Mouse (Mus musculus) C2C12 (cell line): ENCODE data around the gene Edrf1. TPM values are rescaled to one million over a fixed set of nuclear protein-coding genes. Genes with fewer than 3 reads are reported as not detected.

Source experiments
- H3K27me3 ChIP-seq: one replicate; pipeline ENCODE4 v1.6.1; 2011; ENCODE audit not compliant: control insufficient read depth, insufficient read depth, insufficient read length
- H3K36me3 ChIP-seq: one replicate; pipeline ENCODE4 v1.6.1; 2011; ENCODE audit not compliant: control insufficient read depth, insufficient read depth
- H3K4me3 ChIP-seq: one replicate; pipeline ENCODE4 v1.5.1; 2011; ENCODE audit warnings: mild to moderate bottlenecking, control low read depth; ENCODE audit not compliant: poor library complexity, insufficient read depth, severe bottlenecking
- H3K79me2 ChIP-seq: one replicate; pipeline ENCODE4 v1.6.1; 2011; ENCODE audit not compliant: control insufficient read depth, insufficient read depth
- H3K79me3 ChIP-seq: one replicate; pipeline ENCODE4 v1.6.1; 2011; ENCODE audit warnings: low read depth, control low read depth
- H3ac ChIP-seq: one replicate; pipeline ENCODE3; 2011; ENCODE audit warnings: low read depth; ENCODE audit not compliant: control insufficient read depth, insufficient read length
- CEBPB ChIP-seq: IDR thresholded peaks from one replicate; pipeline ENCODE4 v1.6.1; 2011; ENCODE audit warnings: low read depth, mild to moderate bottlenecking, control low read depth, moderate library complexity
- CTCF ChIP-seq: IDR thresholded peaks from one replicate; pipeline ENCODE4 v1.5.1; 2011; ENCODE audit not compliant: control insufficient read depth, insufficient read depth, insufficient read length
- FOSL1 ChIP-seq: IDR thresholded peaks from one replicate; pipeline ENCODE4 v1.8.0; 2011; ENCODE audit warnings: mild to moderate bottlenecking, low read length; ENCODE audit not compliant: poor library complexity, insufficient read depth, severe bottlenecking
- MAX ChIP-seq: IDR thresholded peaks from one replicate; pipeline ENCODE4 v1.6.1; 2011; ENCODE audit warnings: mild to moderate bottlenecking, control low read depth
- MYOD1 ChIP-seq: IDR thresholded peaks from one replicate; pipeline ENCODE4 v1.6.1; 2011; ENCODE audit warnings: low read depth; ENCODE audit not compliant: control insufficient read depth, insufficient read length
- MYOG ChIP-seq: IDR thresholded peaks from one replicate; pipeline ENCODE4 v1.6.1; 2011; ENCODE audit not compliant: control insufficient read depth, insufficient read length; ENCODE audit errors: extremely low read depth
- USF1 ChIP-seq: IDR thresholded peaks from one replicate; pipeline ENCODE4 v1.6.1; 2011; ENCODE audit warnings: low read depth, mild to moderate bottlenecking, control low read depth, moderate library complexity
- polyA plus RNA-seq: library from polyadenylated mRNA; unstranded; fragments of >200 nt; fragmentation: generic; extraction: Trizol; gene quantifications from one replicate; pipeline ENCODE4 v1.2.1, GENCODE M21; 2012; ENCODE audit warnings: missing spikeins

Edrf1 gene
- polyA plus RNA-seq, 1 experiment = 4.9 TPM

- Histone ChIP-seq H3ac (no peak overlapping the region), H3K79me2 (no peaks in the 10 kb centered on the region), H3K4me3 (no peak overlapping the region), H3K79me3 (no peaks in the 10 kb centered on the region), H3K27me3 (no peaks in the 10 kb centered on the region), H3K36me3 (peaks cover 67% of the 10 kb centered on the region)
- TF ChIP-seq CEBPB = no peak
Measured at GRCm38 (mm10) chr7:133669071-133669470, 31.7 kb downstream of the Edrf1 start.

DNA sequence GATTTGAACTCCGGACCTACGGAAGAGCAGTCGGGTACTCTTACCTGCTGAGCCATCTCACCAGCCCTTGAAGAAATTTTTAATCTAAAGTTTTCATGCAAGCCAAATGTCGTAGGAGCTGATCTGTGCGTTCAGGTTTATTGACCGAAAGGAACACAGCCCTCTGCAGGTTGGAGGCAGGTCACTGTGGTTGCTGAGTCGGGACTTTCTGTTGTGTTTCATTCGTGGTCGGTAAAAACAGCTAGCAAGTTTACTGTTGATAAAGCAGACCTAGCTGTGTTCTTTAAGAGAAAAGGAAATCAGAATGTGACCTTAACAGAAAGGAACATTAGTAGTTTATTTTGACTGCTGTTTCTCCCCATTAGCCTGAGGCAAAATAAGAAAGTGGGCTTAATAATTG is 32.6 kb downstream of the Edrf1 start:
- no peaks in the 10 kb centered on the region for H3K27me3 ChIP-seq
- no peak overlapping the region for H3K4me3 ChIP-seq
- TF ChIP-seq MYOG (no peak), FOSL1 (no peak), MAX (no peak), USF1 (no peak), CTCF (no peak), CEBPB (no peak), MYOD1 (no peak)
- no peaks in the 10 kb centered on the region for H3K79me3 ChIP-seq
- no peaks in the 10 kb centered on the region for H3K79me2 ChIP-seq
- peaks cover 58% of the 10 kb centered on the region for H3K36me3 ChIP-seq
- no peak overlapping the region for H3ac ChIP-seq

DNA sequence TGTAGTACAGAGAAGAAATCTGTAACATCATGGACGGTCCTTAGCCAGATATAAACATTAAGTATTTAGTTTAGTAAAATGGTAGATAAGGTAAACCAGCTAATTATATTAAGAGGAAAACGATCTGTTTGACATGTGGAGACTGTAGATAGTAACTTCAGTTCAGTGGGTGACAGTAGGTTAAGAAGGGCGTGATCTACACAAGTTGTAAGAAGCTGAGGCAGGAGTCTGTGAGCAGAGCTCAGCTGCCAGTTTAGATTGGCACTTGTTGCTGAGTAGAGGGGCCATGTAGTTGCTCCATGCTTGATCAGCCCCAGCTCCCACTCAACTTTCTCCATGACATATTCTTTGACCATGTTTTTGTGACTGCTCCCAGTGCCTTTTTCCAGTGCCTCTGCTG is 33.5 kb downstream of the Edrf1 start:
- Histone ChIP-seq H3K4me3 (no peak overlapping the region), H3K79me2 (no peaks in the 10 kb centered on the region), H3K27me3 (no peaks in the 10 kb centered on the region), H3ac (no peak overlapping the region), H3K79me3 (no peaks in the 10 kb centered on the region), H3K36me3 (peaks cover 51% of the 10 kb centered on the region)
- no peak for TF ChIP-seq CTCF
- TF ChIP-seq CEBPB = no peak
- TF ChIP-seq USF1 = no peak
- TF ChIP-seq FOSL1 = no peak
- TF ChIP-seq MYOG = no peak
- TF ChIP-seq MYOD1 = no peak
- TF ChIP-seq MAX = no peak

DNA sequence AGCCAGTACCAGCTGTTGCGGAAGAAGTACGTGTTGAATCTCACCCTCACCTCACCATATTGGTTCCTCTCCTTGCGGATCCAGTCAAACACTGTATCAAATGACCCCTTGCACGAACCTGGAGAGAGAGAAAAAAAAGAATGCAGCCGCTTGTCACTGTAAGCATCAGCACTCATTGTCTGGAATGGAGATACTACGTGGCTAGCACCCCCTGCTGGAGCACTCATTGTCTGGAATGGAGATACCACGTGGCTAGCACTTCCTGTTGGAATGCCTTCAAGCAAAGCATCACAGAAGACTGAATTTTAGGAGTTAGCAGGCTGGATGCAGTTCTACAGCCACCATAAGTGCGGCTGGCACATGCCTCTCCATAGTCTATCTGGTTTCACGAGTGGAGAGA is 38.7 kb downstream of the Edrf1 start:
- Histone ChIP-seq H3K4me3 (no peak overlapping the region), H3K36me3 (peaks cover 13% of the 10 kb centered on the region), H3ac (no peak overlapping the region), H3K79me3 (no peaks in the 10 kb centered on the region), H3K27me3 (no peaks in the 10 kb centered on the region), H3K79me2 (no peaks in the 10 kb centered on the region)
- TF ChIP-seq USF1 = peak; percentile 54
- TF ChIP-seq CTCF = no peak

DNA sequence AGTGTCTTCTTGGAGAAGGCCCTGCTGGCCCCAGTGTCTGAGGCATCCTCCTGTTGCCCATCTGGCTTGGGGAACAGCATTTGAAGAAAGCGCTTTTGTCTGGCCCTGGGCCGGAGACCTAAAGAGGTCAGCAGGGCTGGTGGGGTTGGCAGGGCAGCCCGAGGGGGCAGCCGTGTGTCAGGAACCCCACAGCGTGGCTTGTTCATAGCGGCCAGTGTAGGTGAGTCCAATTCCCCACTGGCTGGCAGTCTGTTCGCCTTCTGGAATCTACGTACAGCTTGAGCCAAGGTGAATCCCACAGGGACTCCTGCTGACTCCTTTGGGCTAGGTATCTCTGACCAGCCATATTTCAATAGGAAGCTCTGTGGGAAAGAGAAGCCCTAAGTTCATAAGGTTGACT is 41.4 kb downstream of the Edrf1 start:
- H3K27me3 ChIP-seq = no peaks in the 10 kb centered on the region
- no peaks in the 10 kb centered on the region for H3K79me2 ChIP-seq
- H3ac ChIP-seq = no peak overlapping the region
- no peak overlapping the region for H3K4me3 ChIP-seq
- H3K79me3 ChIP-seq = no peaks in the 10 kb centered on the region
- TF ChIP-seq FOSL1 (no peak), USF1 (no peak), CEBPB (no peak), MAX (no peak)
- H3K36me3 ChIP-seq = no peaks in the 10 kb centered on the region

- no peaks in the 10 kb centered on the region for H3K27me3 ChIP-seq
- no peaks in the 10 kb centered on the region for H3K36me3 ChIP-seq
- H3K79me2 ChIP-seq = no peaks in the 10 kb centered on the region
- TF ChIP-seq USF1 (no peak), MYOD1 (no peak), CTCF (no peak), MYOG (no peak), FOSL1 (no peak), CEBPB (no peak), MAX (no peak)
- H3K4me3 ChIP-seq = no peak overlapping the region
- H3ac ChIP-seq = no peak overlapping the region
- H3K79me3 ChIP-seq = no peaks in the 10 kb centered on the region
Measured at GRCm38 (mm10) chr7:133679439-133679838, 42.1 kb downstream of the Edrf1 start.
